Mouse (Mus musculus) brain, embryonic 14.5 days (tissue): ENCODE measurements around the gene Pknox2.

ENCODE experiments used
- CTCF ChIP-seq: fragments of 200-500 bp; IDR thresholded peaks from 2 replicates; pipeline ENCODE4 v1.5.1; 2012; ENCODE audit warnings: inconsistent platforms, mild to moderate bottlenecking, moderate library complexity, borderline replicate concordance; ENCODE audit not compliant: insufficient read depth, insufficient read length; ENCODE audit errors: extremely low read depth
- POLR2A ChIP-seq: fragments of 200-500 bp; IDR thresholded peaks from 2 replicates; pipeline ENCODE4 v1.6.1; 2012; ENCODE audit warnings: mild to moderate bottlenecking, inconsistent platforms, borderline replicate concordance; ENCODE audit not compliant: poor library complexity, insufficient read depth, insufficient read length, severe bottlenecking; ENCODE audit errors: extremely low read depth

DNA sequence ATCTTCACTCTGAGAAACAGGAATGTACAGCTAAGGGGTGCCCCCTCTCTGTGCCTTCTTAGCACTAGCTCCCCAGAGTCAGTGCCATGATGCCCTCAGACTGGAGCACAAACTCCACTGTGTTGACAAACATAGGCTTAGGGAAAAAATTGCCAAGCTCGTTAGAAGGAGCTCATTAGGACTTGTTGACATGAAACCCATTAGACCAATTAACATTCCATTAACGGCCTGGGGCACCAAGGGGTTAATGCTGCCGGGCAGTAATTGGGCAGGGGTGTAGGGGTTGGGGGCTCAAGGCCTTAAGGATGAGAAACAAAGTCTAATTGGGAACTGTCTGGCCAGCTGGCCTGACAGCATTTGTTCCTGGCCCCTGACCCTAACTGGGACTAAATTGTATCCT lies 175.1 kb downstream of the Pknox2 start:
- TF ChIP-seq CTCF (no peak), POLR2A (no peak)
